Mouse (Mus musculus) liver, embryonic 14.5 days (tissue): ENCODE measurements around the gene Gkn2.

ENCODE experiments used
- CTCF ChIP-seq: IDR thresholded peaks from 2 replicates; pipeline ENCODE4 v1.5.1; 2016; ENCODE audit warnings: antibody characterized with exemption, low read depth, control low read depth
- EP300 ChIP-seq: IDR thresholded peaks from 2 replicates; pipeline ENCODE4 v1.6.1; 2016; ENCODE audit warnings: antibody characterized with exemption, low read depth

- TF ChIP-seq EP300 (no peak), CTCF (no peak)
These were observed at the start of gene Gkn2 for GRCm38 (mm10) chr6:87373057-87373456.
